Mouse (Mus musculus) kidney, postnatal 25 days (tissue): ENCODE data around the gene Cuta.

ENCODE experiments used
- DNase-seq, 2 experiments: peaks; one replicate each; pipeline ENCODE4 v3.0.0; 2021; ENCODE audit warnings: mixed read lengths in 2 of 2

Gene Cuta

DNA sequence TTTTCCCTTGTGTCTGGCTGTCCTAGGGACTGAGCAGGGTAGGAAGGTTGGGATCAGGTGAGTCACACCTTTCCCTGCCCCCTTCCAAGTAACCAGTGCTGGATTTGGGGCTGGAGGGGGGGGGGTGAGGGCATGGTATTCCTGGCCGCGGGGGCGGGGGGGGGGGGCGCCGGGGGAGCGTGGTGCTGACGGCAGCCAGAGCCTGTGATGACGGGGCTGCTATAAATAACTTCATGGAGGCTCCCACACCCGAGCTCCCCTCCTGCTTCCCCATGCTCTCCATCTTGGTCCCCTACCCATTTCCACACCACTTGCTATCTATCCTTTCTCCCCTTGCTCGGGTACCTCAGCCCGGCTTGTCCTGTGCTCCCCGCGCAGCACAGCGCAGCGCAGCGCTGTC is 14.4 kb upstream of the Cuta start:
- no peak for DNase-seq

DNA sequence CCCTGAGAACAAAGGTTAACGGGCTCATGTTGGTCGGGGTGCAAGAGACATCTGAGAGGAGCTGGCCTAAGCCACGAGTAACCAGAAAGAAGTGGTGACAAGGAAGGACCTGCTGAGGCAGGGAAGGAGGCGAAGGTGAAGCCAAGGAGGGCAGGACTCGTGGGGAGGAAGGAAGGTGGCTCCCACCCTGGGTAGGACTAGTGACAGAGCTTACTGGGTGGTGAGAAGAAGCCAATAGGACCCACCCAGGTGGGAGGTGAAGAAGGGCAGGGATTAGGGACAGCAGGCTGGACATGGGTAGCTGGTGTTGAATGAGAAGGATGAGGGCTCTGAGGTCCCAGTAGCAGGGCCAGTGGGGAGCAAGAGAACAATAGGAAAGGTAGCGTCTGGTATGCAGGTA is 13.8 kb upstream of the Cuta start:
- DNase-seq, result no peak

DNA sequence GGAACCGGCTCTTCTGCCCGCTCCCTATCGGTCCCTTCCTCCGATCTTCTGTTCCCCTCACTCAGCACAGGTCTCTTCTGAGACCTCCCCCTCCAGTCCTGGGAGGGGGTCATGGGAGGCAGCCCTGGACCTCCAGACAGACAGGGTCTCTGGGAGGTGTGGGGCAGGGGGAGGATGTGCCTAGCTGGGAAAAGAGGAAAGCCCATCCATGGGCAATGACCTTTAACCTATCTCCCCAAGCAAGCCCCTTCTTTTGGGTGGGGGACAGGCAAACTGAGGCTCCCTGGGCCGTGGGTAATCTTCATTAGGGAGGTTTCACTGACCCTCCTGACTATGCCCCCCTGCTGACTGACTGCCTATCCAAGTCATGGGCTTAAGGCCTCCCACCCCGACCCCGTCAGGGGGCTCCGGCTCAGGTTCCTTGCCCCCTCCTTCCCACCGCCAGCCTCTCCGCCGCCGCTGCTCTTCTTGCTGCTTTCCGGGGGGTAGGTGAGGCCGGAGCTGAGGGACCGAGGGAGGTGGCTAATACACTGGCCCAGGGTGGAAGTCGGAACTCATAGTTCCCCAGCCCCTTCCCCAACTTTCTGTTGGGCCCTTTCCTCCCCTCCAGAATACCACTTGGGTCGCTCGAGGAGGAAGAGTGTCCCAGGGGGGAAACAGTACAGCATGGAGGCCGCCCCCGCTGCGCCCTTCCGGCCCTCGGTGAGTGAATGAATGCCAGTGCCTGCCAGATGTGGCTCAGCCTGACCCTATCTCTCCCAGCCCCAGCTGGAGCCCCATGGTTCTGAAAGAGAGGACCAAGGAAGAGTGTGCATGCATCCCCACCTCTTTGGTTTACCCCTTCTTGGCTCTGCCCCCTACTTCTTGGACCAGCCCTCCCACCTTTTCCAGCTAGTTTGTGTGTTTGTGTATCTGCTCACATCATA is 12.8 kb upstream of the Cuta start:
- no peak for DNase-seq

DNA sequence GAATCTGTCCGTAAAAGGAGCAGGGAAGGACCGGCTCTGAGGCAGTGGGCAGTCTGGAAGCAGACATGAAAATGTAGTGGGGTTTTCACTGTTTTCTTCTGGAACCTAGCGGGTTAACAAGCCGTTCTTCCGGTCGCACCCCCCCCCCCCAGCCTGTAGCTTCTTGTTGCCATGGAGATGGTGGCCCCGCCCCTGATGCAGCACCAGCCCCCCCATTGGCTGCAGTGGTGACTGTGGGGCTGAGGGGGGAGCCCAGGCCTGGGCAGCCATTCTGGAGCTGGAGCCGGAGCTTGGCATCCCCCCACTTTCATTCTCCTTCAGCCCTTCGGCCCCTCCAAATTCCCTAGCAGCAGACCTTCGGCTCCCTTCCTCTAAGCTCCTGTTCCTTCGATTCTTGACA is 12.0 kb upstream of the Cuta start:
- DNase-seq, result peak; percentile 85 to 86

DNA sequence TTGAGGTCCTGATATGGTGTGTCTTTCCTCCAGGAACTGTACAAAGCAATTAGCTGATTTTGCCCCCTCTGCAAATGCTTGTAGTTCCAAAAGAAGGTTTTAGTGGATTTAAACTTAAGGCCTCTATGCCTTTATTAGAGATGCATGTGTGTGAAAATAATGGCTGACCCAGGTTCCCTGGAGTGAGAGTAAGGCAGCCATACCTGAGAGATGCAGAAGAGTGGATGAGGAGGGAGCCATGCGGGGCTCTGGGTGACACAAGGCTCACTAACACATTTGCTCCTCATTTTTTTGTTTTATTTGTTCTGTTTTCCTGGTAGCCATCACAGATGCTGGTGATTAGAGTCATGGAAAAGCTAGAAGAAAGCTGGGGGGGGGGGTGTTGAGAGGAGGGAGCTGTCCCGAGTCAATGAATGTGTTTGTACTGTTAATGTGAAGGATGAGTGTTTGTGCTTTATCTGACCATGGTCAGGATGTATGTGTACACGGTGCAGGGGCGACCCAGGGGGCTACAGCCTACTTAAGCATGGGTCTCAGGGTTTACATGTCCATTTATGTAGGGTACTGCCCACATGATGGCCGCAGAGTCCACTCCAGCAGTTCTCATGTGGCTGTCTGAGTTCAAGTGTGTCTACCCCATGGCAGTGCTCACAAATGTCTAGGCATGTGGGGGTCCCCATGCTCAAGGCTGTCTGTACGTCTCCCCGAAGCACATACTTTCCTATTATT is 11.4 kb upstream of the Cuta start:
- DNase-seq, result no peak

DNA sequence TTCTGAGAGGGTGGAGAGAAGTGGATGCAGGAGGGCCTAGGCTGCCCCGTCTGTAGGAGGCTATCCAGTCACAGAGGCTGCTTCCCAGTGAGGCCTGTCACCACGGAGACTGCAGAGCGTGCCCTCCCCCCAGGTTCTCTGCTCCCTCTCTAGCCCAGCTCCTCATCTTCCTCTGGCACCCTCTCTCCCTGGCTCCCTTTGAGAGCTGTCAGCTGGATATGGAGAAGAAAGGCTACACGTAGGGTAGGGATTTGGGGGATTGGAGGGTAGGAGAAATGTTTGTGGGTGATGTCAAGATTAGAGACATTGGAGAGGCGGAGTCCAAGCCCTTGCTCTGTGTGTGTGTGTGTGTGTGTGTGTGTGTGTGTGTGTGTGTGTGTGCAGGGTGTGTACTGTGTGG is 10.5 kb upstream of the Cuta start:
- no peak for DNase-seq

DNA sequence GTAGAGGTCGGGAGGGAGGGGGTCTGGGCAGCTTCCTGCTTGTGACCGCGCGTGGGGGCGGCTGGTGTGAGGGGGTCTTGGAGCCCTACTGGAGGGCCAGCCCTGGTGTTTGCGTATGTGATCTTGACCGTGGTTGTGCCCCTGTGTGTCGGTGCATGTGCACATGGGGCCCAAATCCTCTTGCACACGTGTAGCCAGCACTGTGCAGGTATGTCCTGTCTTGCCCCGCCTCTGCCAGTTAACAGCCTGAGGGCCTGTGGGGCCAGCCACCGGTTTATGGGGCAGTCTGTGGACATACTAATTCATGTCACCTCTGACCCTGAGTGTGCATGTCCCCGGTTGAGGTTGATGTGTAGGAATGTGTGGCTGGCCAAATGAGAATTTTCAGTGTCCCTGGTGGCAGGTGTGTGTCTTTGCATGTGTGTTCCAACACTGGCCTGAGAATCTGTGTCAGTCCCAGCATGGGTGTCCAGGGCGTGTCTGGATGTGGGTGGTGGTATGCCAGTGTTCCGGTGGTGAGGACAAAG is 9.7 kb upstream of the Cuta start:
- peak in 1 of 2 experiments; percentile 74 for DNase-seq

DNA sequence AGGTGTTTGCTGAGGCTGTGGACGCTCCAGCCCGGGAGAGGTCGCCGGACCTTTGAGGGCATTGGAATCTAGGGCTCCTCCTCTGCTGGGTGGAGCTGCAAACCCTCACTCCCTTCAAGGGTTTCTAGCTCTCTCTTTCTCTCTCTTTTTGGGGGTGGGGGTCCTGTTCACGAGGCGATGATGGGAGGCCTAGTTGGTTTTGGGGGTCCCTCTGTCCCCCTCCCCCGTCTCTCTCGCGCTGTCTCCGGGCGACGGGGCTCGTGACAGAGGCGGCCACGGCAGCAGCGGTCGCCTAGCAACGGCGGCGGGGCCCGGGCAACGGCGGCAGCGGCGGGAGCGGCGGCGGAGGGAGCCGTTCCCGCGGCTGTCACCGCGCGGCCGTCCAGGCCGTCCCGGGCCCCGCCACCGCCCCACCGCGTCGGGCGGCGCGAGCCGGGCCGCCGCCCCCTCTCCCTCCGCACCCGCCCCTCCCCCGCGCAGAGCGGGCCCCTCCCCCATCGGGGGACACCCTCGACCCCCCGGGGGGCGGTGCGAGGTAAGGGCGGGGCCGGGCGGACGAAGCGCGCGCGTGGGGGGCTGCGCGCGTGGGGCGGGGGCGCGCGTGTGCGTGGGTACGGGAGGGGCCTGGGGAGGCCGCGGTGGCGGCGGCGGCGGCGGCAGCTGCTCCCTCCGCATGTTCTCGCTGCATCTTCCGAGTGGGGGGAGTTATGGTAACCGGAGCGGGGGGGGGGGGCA is 9.1 kb upstream of the Cuta start:
- DNase-seq, result peak; percentile 62 to 78

DNA sequence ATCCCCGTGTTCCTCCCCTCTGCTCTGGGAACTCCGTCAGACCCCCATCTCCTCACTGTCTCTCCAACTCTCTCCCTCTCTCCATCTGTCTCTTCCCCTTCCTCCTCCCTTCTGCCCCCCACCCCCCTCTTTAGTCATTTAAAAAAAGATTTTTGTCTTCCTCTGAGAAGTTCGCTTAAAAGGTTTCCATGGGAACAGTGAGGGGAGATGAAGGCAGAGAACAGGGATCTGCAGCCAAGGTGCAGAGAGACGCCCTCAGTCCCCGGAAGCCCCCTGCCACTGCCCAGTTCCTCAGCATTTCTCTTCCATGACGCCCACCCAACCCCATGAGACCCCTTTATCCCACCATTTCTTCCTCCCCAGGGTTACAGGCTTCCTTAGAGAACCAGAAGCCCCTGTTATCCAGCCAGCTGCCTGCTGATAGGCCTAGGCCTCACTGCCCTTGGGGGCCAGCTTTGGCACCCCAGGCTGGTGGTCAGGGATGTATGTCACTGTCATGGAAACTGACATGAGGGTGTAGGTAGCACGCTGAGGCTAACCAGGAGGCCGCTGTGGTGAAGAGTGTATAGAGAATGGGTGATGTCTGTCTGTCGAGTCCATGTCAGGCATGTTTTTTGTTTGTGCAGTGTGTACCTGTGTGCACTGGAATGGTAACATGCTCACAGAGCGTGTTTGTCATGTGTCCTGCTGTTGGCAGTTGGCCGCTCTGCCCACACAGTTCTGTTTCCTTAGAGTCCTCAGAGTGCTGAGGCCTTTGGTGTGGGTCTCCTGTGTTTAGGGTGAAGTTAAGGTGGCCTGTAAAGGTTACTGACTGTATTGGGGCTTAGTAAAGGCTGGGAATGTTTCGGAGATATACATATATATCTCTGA is 8.1 kb upstream of the Cuta start:
- DNase-seq, result peak in 1 of 2 experiments; percentile 33

DNA sequence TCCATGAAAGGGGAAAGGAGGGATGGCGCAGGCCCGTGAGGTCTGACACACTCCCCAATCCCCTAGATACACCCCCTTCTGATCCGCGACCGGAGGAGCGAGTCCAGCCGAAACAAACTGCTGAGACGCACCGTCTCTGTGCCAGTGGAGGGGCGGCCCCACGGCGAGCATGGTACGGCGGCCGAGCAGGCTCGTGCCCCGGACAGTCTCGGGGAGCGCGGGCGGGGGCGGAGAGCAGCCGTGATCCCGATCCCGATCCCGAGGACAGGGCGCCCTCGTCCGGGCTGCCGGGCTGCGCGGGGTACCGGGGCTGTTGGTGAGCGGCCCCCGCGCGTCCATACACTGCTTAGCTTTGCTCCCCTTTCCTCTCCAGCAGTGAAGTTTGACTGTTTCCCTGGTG is 7.2 kb upstream of the Cuta start:
- peak; percentile 86 to 95 for DNase-seq

DNA sequence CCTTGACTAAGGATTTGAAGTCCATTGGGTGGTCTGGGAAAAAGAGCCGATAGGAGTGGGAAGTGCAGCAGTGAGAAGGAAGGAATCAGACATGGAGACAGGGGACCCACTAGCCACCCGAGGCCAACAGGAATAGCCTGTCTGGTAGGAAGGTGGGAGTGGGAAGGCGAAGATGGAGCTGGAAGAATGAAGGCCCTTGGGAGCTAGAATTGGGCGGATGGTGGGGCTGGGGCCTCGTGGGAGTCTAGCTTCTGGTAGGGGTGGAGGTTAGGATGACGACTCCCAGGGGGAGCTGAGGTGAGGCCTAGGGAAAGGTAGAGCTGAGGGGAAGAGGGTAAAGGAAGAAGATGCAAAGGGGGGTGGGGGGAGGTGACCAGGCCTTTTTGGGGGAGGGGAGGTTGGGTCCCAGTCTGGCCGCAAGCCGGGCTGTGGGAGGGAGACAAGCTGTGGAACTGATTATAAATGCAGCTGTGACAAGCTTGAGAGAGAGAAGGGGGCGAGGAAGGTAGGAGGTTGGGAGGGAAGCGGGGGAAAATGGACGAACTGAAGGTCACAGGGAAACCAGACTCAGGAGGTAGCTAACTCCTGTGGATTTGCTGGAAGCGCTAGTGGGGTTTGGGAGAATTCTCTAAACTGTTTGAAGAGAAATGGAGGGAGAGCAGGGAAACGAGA is 6.6 kb upstream of the Cuta start:
- DNase-seq, result peak in 1 of 2 experiments; percentile 40

DNA sequence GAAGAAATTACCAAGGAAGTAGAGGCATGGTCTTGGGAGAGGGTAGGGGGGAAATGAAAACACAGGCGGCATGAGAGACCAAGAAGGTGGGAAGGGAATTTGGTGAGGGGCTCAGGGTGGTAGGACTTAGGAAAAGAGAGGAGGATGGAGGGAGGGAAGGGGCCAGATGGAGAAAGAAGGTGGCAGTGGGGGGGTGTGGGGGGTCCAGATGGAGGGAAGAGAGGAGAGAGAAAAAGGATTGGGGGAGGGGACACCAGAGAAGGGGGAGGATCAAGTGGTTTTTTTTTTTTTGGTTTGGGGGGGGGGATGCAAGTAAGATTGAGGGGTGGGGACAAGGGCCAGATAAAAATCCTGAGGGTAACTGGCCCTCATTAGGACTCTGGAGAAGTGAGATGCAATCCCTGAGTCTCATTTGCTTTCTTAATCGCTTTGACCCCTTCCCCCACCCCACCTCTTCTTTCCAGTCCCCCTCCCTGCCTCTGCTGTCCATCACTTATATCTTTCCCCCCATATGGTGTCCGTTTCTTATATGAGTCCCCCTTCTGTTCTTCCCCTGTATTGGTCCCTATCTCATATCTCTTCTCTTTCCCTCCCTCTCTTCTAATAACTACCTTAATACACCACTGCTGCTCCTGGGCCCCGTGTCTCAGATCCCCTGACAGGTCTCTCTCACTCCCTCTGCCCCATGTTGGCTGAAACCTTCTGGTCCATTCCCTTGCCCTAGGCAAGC is 2.6 kb upstream of the Cuta start:
- DNase-seq, result peak in 1 of 2 experiments; percentile 17

DNA sequence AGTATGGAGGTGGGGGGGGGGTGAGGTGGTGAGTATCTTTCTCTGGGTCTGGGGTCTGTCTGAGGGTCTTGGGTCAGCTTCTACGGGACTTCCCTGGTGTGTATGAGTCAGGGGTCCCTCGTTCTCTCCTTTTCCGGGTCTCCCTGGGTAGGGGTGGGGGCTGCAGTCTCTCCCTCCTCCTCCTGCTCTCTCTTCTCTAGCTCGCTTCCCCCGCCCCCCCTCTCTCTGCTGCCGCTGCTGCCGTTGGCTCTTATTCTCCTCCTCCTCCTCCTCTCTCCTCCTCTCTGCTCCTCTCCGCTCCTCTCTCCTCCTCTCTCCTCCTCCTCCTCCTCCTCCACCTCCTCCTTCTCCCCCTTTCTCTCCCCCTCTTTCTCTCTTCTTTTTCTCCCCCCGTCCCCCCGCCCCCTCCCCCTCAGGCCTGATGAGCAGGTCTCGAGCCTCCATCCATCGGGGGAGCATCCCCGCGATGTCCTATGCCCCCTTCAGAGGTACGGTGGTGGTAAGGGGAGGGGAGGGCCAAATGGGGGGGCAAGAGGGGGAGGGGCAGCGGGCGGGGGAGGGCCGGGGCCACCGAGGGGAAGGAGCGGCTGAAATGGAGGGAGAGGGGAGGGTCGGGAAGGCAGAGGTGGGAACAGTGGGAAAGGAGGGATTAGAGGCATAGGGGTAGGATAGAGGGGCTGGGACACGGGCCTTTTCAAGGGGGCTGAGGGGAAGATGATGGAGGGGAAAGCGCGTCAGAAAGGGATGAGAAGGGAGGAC is 1.8 kb upstream of the Cuta start, which contains the start of gene Syngap1:
Gene Syngap1 (plus strand): TSS at position 223 of the 759 bp plus-strand sequence.
- peak; percentile 52 to 56 for DNase-seq

DNA sequence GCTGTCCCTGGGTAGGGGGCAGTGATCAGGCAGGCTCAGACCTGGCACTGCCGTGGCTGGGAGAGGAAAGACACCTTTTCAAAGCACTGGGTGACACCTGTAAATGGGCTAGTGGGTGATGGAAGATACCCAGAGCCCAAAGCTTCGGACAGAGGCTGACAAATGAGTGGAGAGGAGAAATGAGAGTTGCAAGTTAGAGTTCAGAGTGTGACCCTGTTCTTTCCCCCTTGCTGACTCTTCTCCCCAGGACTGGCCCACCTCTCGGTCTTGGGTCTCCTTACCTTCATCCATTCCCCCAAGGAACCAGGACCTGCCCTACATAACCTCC is 568 bp upstream of the Cuta start:
- no peak for DNase-seq

DNA sequence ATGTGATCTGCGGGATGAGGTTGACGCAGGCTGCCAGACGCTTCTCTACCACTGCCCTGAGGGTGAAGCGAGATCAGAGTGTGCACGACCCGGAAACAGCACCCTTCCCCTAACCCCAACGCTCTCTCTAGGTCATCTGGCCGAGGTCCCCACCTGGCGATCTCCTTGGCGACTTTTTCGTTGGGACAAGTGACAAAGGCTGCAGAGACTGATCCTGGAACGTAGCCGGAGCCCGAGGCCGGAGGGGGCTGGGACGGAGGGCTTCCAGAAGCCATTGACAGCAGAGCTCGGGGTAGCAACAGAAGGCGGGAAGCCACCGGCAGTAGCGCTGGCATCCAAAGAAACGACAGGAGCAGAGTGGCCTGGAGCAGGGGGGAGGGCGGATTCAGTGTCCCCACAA is 638 bp downstream of the Cuta start:
- peak in 1 of 2 experiments; percentile 60 for DNase-seq

DNA sequence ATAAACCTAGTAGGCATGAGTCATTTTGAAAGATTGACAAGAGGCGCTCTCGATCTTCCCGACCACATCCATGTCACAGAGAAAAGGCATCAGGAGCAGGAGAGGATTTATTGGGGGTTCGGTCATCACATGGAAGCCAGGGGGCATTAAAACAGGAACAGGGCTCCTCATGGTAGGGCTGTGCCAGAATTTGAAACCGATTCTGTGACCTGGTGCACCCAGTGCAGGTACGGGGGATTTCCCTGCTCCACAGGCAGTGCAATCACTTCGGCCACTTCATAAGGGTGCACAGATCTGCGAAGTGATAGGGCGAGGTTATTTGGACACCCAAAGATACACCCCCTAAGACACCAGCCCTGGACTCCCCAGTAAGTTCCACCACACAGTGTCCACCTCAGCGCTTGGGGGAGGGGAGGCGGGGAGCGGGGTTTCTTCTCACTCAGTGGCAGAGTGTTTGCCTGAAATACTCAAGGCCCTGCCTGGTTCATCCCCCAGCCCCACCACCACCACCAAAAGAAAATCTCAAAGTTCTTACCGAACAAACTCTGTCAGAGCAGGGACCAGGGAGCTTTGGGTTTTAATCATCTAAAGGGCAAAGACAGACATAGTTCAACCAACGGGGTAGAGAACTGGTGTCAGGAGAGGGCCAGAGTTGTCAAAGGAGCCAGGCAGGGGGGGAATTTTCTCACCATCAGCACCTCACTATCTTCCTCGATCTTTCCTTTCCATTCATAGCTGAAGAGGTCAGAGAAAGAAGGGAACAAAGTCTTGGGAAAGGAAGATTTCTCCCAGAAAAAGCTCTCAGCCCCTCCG is 1.3 kb downstream of the Cuta start:
- DNase-seq, result peak in 1 of 2 experiments; percentile 29

DNA sequence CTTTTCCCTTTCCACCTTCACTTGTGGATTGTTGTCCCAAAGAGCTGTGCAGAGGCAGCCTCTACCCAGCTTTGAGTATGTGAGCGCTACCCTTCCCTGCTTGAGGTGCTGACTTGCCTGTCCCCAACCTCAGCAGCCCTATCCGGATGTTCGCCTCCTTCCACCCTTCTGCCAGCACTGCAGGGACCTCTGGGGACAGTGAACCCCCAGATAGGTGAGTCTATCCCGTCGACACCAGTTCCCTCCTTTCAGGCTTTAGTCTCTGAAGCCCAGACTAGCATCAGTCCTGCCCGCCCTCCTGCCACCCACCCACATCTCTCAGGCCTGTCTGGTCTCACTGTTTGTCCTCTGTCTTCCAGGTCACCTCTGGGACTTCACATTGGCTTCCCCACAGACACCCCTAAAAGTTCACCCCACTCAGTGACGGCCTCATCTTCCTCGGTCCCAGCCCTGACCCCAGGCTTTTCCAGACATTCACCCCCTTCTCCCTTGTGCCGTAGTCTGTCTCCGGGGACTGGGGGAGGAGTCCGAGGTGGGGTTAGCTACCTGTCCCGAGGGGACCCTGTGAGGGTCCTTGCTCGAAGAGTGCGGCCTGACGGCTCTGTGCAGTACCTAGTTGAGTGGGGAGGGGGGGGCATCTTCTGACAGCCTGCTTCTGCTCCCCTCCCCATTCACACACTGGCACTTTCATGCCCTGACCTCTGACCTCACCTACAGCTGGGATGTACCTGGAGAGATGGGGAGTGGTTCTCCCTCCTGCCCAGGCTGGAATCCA is 2.3 kb downstream of the Cuta start:
- peak in 1 of 2 experiments; percentile 39 for DNase-seq

DNA sequence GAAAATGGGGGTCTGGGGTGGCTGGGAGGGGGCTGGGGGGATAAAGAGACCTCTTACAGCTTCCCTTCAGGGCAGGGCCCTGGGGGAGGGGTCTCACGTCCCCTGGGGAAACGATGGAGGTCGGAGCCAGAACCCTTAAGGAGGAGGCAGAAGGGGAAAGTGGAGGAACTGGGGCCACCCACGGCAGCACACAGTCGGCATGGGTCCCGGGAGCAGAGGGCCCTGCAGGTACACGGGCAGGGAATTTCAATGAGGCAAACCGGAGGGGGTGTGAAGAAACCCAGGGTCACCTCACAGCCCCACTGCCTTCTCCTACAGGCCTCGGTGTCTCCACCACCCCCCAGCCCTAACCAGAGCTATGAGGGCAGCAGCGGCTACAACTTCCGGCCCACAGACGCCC is 2.9 kb downstream of the Cuta start:
- peak in 1 of 2 experiments; percentile 32 for DNase-seq
